Mouse (Mus musculus): Measurements from ENCODE around the gene Arl5a.

The Arl5a gene

GRCm38 (mm10) chr2:52424747-52425522, at the start of gene Arl5a:
Gene Arl5a, minus strand, starts transcription at chr2:52424901.
- peak; percentile 95 for DNase-seq

GRCm38 (mm10) chr2:52471545-52472291, 47.0 kb upstream of the Arl5a start:
- DNase-seq: no peak

- no peak for DNase-seq
These were observed 45.4 kb upstream of the Arl5a start for GRCm38 (mm10) chr2:52470044-52470560.

GRCm38 (mm10) chr2:52467629-52468028, 42.9 kb upstream of the Arl5a start:
- DNase-seq: no peak

- no peak for DNase-seq
These were observed 36.7 kb upstream of the Arl5a start for GRCm38 (mm10) chr2:52461206-52461967.

GRCm38 (mm10) chr2:52455606-52456479, 31.1 kb upstream of the Arl5a start:
- no peak for DNase-seq

GRCm38 (mm10) chr2:52449818-52450217, 25.1 kb upstream of the Arl5a start:
- DNase-seq: no peak

- DNase-seq: no peak
These were observed 24.2 kb upstream of the Arl5a start for GRCm38 (mm10) chr2:52448916-52449315.

GRCm38 (mm10) chr2:52446648-52447047, 21.9 kb upstream of the Arl5a start:
- no peak for DNase-seq

- DNase-seq: no peak
These were observed 17.4 kb upstream of the Arl5a start for GRCm38 (mm10) chr2:52442125-52442524.

- no peak for DNase-seq
These were observed 15.8 kb upstream of the Arl5a start for GRCm38 (mm10) chr2:52440420-52441015.

GRCm38 (mm10) chr2:52438437-52438836, 13.7 kb upstream of the Arl5a start:
- DNase-seq: no peak

- peak; percentile 38 for DNase-seq
These were observed 13.3 kb upstream of the Arl5a start for GRCm38 (mm10) chr2:52438013-52438412.

GRCm38 (mm10) chr2:52435919-52436632, 11.4 kb upstream of the Arl5a start:
- no peak for DNase-seq

GRCm38 (mm10) chr2:52433365-52433764, 8.7 kb upstream of the Arl5a start:
- no peak for DNase-seq

GRCm38 (mm10) chr2:52427383-52427782, 2.7 kb upstream of the Arl5a start:
- no peak for DNase-seq

- DNase-seq: no peak
These were observed 1.3 kb upstream of the Arl5a start for GRCm38 (mm10) chr2:52426041-52426440.

GRCm38 (mm10) chr2:52425523-52425795, 758 bp upstream of the Arl5a start:
- no peak for DNase-seq

GRCm38 (mm10) chr2:52424248-52424728, 413 bp downstream of the Arl5a start:
- peak; percentile 64 for DNase-seq

- no peak for DNase-seq
These were observed 972 bp downstream of the Arl5a start for GRCm38 (mm10) chr2:52423611-52424247.
